Mouse (Mus musculus) CH12.LX (cell line): ENCODE results near the gene Epas1.

ENCODE experiments used
- BHLHE40 ChIP-seq: IDR thresholded peaks from 2 replicates; pipeline ENCODE4 v1.6.1; 2011; ENCODE audit warnings: mild to moderate bottlenecking, low read depth, low read length, improper control_type of control experiment
- GABPA ChIP-seq: IDR thresholded peaks from 2 replicates; pipeline ENCODE4 v1.6.1; 2012; ENCODE audit warnings: low read depth, low read length, improper control_type of control experiment, inconsistent platforms; ENCODE audit not compliant: insufficient replicate concordance
- POLR2A ChIP-seq: IDR thresholded peaks from 2 replicates; pipeline ENCODE4 v1.6.1; 2011; ENCODE audit warnings: low read depth, mild to moderate bottlenecking, improper control_type of control experiment, low read length

GRCm38 (mm10) chr17:86830893-86831292 is 77.4 kb downstream of the Epas1 start:
- TF ChIP-seq BHLHE40, result peak; percentile 46; the same call in 1 of the 2 replicates
- no peak for TF ChIP-seq GABPA
- no peak for TF ChIP-seq POLR2A
